Mouse (Mus musculus) midbrain, embryonic 10.5 days (tissue): ENCODE results near the gene Enho. TPM values are rescaled to one million over a fixed set of nuclear protein-coding genes. Genes with fewer than 3 reads are reported as not detected.
"Not testable (repeated sequence)": the region's sequence is repeated elsewhere in the genome, so short reads cannot be mapped to it uniquely, and the experiment has no call there.

ENCODE experiments used
- DNase-seq: peaks from one replicate; pipeline ENCODE4 v3.0.0-alpha.2; 2017; ENCODE audit warnings: low spot score
- H3K27ac ChIP-seq: fragments of 300-500 bp; sonication (generic); replicated peaks from 2 replicates; pipeline ENCODE4 v1.5.1; 2016; ENCODE audit warnings: mild to moderate bottlenecking
- H3K27me3 ChIP-seq: fragments of 300-500 bp; sonication (generic); 2 replicates; pipeline ENCODE4 v1.6.1; 2016; ENCODE audit warnings: low read depth, mild to moderate bottlenecking; ENCODE audit not compliant: poor library complexity, severe bottlenecking
- H3K36me3 ChIP-seq: fragments of 300-500 bp; sonication (generic); 2 replicates; pipeline ENCODE4 v1.6.1; 2016; ENCODE audit warnings: mild to moderate bottlenecking, moderate library complexity
- H3K4me1 ChIP-seq: fragments of 300-500 bp; sonication (generic); 2 replicates; pipeline ENCODE4 v1.6.1; 2016
- H3K4me3 ChIP-seq: fragments of 300-500 bp; sonication (generic); 2 replicates; pipeline ENCODE4 v1.5.1; 2016; ENCODE audit warnings: mild to moderate bottlenecking, moderate library complexity
- H3K9me3 ChIP-seq: fragments of 300-500 bp; sonication (generic); replicated peaks from 2 replicates; pipeline ENCODE4 v1.6.1; 2016; ENCODE audit warnings: mild to moderate bottlenecking
- WGBS: fragments of 180-500 bp; shearing (Covaris S2); methylation state at CpG from one replicate; pipeline ENCODE4 v1.1.7; 2016; 5-methylcytosine and 5-hydroxymethylcytosine counted together
- polyA plus RNA-seq: library from polyadenylated mRNA; unstranded; fragments of >200 nt; fragmentation: Nextera tagmentation; extraction: Ambion mirVana; gene quantifications from 2 replicates; pipeline ENCODE4 v1.2.1, GENCODE M21; 2016

Gene Enho
- 23.2 and 31.4 TPM in 2 replicates for polyA plus RNA-seq

DNA sequence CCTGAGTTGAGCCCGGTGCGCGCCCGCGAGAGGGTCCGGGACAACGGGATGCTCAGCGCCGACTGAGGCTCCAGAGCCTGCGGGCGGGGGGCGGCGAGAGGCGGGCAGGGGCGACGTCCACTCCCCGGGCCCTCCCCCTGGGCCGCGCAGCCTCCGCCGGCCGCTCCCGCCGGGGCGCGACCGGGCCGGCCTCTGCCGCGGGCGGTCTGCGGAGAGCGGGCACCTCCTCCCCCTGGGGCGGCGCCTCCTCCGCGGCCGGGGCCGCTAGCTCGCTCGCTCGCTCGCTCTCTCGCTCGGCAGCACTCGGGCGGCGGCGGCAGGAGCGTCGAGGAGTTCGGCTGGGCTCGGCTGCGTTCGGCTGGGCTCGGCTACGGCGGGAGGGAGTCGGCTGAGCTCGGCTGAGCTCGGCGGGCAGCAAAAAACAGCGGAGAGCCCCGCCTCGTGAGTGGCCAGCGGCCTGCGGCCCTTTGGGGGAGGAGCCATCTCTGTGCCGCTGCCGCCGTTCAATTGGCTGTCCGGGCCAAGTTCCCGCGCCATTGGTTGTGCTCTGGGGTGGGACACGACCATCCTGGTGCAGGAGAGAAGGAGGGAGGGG, at the start of gene Enho:
Gene Enho, minus strand, starts transcription at position 412 of the 595 bp plus-strand sequence.
- H3K27ac ChIP-seq = peak within 1 kb of the TSS; percentile 97
- H3K27me3 ChIP-seq = peaks cover 44% of the 10 kb centered on the region
- H3K4me3 ChIP-seq = peak within 1 kb of the TSS; percentile 82
- peaks cover 56% of the 10 kb centered on the region for H3K4me1 ChIP-seq
- WGBS = under 1% methylated on average over 72 of the region's 74 CpGs
- H3K36me3 ChIP-seq = peaks cover 20% of the 10 kb centered on the region
- H3K9me3 ChIP-seq = 0 out of 2 replicates have a peak, but pooled peaks cover 8% of the 10 kb centered on the region
- DNase-seq = peak; percentile 96

DNA sequence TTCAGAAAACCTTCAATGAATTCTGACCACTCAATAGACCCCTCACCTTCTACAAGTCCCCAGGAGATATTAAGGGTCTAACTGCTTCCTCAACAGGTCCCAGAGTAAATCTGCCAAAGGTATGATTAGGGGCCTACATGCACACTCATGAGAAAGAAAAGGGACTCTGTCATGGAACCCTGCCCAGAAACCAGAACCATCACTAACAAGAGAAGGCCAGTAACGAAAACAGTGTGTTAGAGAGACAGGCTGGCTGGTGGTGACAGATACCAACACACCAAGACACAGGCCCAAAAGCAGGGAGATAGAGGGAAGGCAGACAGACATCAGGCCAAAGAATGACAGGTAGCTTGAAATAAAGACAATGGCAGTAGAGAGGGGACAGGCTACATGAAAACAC, 48.4 kb upstream of the Enho start:
- not testable (repeated sequence) for H3K4me3 ChIP-seq, H3K27ac ChIP-seq, H3K9me3 ChIP-seq, H3K36me3 ChIP-seq, DNase-seq, H3K27me3 ChIP-seq
- 60% methylated on average over 1 of the region's 1 CpGs for WGBS
- peaks cover 55% of the 10 kb centered on the region for H3K4me1 ChIP-seq

DNA sequence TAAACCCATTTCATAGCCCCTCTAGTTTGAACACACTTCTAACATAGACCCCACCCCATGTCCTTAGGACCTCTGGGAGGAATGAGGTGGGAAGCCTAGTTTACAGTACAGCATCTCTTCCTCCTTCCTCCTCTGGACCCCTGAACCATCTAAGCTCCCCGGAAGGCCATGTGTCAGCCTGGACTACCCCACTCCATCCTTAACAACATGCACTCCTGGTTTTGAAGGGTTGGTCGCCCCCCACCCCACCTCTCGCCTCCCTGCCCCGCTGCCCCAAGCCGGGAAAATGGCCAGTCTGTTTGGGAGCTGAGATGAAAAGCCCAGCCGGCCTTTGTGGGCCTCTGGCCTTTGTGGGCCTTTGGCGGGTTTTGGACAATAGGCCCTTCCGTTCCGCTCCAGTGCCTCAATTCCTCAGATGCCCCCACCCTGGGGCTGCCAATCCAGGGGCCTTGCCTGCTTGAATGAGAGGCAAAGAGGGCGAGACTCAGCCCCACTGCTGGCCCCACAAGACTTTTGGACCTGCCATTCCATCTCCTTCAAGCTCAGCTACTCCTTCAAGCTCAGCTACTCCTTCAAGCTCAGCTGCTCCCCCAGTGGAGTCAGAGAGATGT, 45.9 kb upstream of the Enho start:
- WGBS = 17% methylated on average over 10 of the region's 10 CpGs
- peaks cover 23% of the 10 kb centered on the region for H3K36me3 ChIP-seq
- H3K27ac ChIP-seq = peak overlapping the region; percentile 82
- peak; percentile 85 for DNase-seq
- H3K27me3 ChIP-seq, H3K9me3 ChIP-seq: not testable (repeated sequence)
- peaks cover 63% of the 10 kb centered on the region for H3K4me1 ChIP-seq
- peak overlapping the region; percentile 14; the same call in 1 of the 2 replicates for H3K4me3 ChIP-seq

DNA sequence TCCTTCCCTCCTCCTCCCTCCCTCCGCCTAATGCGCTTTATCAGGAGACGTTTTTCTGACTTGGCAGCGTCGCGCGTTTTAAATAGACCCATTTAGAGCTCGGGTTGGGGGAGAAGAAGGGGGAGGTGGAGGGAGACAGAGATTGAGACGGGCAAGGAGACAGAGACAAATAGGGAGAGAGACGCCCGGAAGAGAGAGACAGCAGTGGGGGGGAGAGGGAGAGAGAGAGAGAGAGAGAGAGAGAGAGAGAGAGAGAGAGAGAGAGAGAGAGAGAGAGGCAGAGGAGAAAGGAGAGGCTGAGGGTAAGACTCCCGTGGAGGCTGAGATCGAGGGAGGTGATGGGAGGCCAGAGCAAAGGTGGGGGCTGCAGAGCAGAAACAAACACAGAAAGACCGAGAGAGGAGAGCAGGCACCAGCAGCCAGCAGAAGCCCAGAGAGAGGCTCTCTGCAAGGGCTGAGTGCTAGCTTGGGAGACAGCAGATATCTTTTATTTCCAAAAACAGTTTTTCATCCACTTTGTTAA, 44.9 kb upstream of the Enho start:
- Histone ChIP-seq H3K4me3 (peak overlapping the region; percentile 33; the same call in 1 of the 2 replicates), H3K27ac (peak overlapping the region; percentile 89), H3K36me3 (peaks cover 31% of the 10 kb centered on the region), H3K4me1 (peaks cover 72% of the 10 kb centered on the region)
- WGBS = under 1% methylated on average over 12 of the region's 14 CpGs
- H3K27me3 ChIP-seq, H3K9me3 ChIP-seq: not testable (repeated sequence)
- DNase-seq = peak; percentile 52

DNA sequence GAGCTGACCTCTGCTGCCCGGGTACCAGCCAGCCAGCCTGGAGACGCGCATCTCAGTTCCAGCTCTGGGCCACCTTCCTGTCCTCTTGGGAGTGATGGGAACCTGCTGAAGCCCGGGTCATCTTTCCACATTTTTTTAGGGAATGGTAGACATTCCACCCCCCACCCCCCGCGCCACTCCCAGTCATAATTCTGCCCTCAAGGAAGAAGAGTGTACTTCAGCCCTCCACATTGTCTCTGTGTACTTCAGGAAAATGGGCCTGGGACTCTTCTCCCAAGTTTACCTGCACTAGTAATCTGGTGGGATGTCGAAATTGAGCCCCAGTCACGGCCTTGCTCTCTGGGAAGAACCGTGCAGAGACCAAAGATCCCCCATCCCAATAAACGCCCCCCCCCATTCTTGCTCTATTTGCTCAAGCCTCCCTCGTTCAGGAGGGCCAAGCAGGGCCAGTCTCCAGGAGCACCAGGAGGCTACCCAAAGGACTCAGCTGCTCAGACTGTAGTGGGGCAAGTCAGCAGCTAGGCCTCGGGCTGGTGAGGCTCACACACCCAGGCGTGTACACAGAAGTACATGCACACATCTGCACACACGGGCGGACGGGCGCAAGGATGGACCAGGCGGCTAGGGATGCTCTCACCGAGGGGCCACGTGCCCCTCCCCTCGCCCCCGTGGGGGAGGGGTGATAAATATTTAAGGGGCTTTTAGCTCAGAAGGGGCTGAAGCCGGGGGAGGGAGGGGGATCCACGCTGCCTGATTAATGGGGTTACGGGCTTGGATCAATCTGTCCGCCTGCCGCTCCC, 44.2 kb upstream of the Enho start:
- DNase-seq = peak; percentile 78
- peaks cover 38% of the 10 kb centered on the region for H3K36me3 ChIP-seq

GRCm38 (mm10) chr4:41683303-41683702, 43.2 kb upstream of the Enho start:
- not testable (repeated sequence) for H3K27me3 ChIP-seq, H3K9me3 ChIP-seq
- H3K27ac ChIP-seq = peak overlapping the region; percentile 85
- WGBS = 0% methylated on average over 8 of the region's 27 CpGs
- H3K4me3 ChIP-seq = peak overlapping the region; percentile 46
- H3K36me3 ChIP-seq = peaks cover 48% of the 10 kb centered on the region
- DNase-seq = peak; percentile 41
- H3K4me1 ChIP-seq = peaks cover 79% of the 10 kb centered on the region

More for the DNA sequence above, 44.2 kb upstream of the Enho start:
- not testable (repeated sequence) for H3K9me3 ChIP-seq, H3K27me3 ChIP-seq
- Histone ChIP-seq H3K4me3 (peak overlapping the region; percentile 41), H3K27ac (peak overlapping the region; percentile 89), H3K4me1 (peaks cover 78% of the 10 kb centered on the region)
- under 1% methylated on average over 22 of the region's 27 CpGs for WGBS

DNA sequence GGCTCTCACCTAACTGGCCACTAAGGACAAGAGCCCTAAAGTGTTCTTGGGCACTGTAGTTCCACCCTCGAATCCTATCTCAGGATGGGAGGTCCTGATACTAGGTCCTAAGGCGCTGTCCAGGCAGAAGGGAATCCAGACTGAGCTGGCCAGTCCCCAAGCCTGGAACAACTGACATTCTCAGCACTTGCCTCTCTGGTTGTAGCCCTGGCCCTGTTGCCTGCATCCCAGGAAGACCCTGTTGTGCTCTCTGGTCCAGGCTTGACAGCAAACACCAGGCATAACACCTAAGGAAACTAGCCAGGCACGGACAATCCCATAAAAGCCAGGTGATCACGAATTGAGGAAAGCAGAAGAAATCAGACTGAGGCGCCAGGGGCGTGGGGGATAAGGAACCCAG, 42.7 kb upstream of the Enho start:
- Histone ChIP-seq H3K27ac (peak overlapping the region; percentile 85), H3K36me3 (peaks cover 53% of the 10 kb centered on the region), H3K9me3 (no peaks in the 10 kb centered on the region), H3K4me1 (peaks cover 83% of the 10 kb centered on the region), H3K4me3 (peak overlapping the region; percentile 46), H3K27me3 (no peaks in the 10 kb centered on the region)
- peak; percentile 27 for DNase-seq
- WGBS = 17% methylated on average over 6 of the region's 6 CpGs

DNA sequence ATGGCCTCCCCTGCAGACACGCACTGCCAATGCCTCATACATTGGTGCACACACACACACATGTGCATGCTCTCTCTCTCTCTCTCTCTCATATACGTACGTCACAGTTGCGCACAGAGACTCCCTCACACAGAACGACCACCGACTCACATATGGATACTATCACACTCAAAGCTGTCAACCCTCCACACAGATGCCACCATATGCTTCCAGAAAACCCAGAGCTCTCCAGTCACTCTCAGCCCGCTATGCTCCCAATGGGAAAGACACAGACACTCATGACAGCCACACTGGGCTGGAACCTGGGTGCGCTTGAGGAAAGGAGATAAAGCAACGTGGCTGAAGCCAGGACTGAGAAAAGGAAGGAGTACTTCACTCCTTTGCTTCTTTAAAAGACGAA, 41.8 kb upstream of the Enho start:
- Histone ChIP-seq H3K27me3 (peaks cover 7% of the 10 kb centered on the region), H3K36me3 (peaks cover 59% of the 10 kb centered on the region), H3K4me3 (peak overlapping the region; percentile 46; the same call in 1 of the 2 replicates), H3K27ac (peak overlapping the region; percentile 85), H3K9me3 (no peaks in the 10 kb centered on the region), H3K4me1 (peaks cover 83% of the 10 kb centered on the region)
- 85% methylated on average over 10 of the region's 10 CpGs for WGBS
- no peak for DNase-seq

GRCm38 (mm10) chr4:41681176-41681575, 41.1 kb upstream of the Enho start:
- H3K9me3 ChIP-seq = no peaks in the 10 kb centered on the region
- peaks cover 8% of the 10 kb centered on the region for H3K27me3 ChIP-seq
- WGBS = 70% methylated on average over 4 of the region's 4 CpGs
- H3K4me1 ChIP-seq = peaks cover 83% of the 10 kb centered on the region
- H3K27ac ChIP-seq = peak overlapping the region; percentile 58; the same call in 1 of the 2 replicates
- H3K4me3 ChIP-seq = no peak overlapping the region
- peaks cover 63% of the 10 kb centered on the region for H3K36me3 ChIP-seq
- no peak for DNase-seq

DNA sequence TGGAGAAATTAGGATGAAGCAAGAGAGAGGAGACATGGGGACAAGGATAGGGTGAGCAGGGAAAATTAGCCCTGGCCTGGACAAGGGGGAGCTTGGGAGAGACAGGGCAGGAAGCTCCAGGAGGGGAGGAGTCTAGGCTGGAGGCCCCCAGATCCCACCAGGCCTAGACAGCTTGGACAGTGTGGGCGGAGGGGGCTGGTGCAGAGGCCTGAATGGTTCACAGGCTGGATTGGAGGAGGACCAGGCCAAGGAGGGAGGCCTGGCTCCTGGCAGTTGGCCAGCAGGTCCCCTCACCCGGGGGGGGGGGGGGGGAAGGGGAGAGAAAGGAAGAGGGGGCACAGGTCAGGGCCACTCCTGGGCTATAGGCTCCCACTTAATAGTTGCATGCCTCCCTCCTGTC, 39.2 kb upstream of the Enho start:
- H3K27me3 ChIP-seq = peaks cover 16% of the 10 kb centered on the region
- peaks cover 82% of the 10 kb centered on the region for H3K36me3 ChIP-seq
- H3K4me1 ChIP-seq = peaks cover 87% of the 10 kb centered on the region
- H3K4me3 ChIP-seq = peak overlapping the region; percentile 7; the same call in 1 of the 2 replicates
- WGBS = 50% methylated on average over 1 of the region's 2 CpGs
- no peaks in the 10 kb centered on the region for H3K9me3 ChIP-seq
- peak overlapping the region; percentile 73 for H3K27ac ChIP-seq
- no peak for DNase-seq

GRCm38 (mm10) chr4:41678863-41679262, 38.7 kb upstream of the Enho start:
- 79% methylated on average over 6 of the region's 6 CpGs for WGBS
- DNase-seq = no peak
- H3K9me3 ChIP-seq = no peaks in the 10 kb centered on the region
- H3K4me1 ChIP-seq = peaks cover 87% of the 10 kb centered on the region
- H3K4me3 ChIP-seq = no peak overlapping the region
- peak overlapping the region; percentile 73 for H3K27ac ChIP-seq
- peaks cover 20% of the 10 kb centered on the region for H3K27me3 ChIP-seq
- H3K36me3 ChIP-seq = peaks cover 87% of the 10 kb centered on the region

DNA sequence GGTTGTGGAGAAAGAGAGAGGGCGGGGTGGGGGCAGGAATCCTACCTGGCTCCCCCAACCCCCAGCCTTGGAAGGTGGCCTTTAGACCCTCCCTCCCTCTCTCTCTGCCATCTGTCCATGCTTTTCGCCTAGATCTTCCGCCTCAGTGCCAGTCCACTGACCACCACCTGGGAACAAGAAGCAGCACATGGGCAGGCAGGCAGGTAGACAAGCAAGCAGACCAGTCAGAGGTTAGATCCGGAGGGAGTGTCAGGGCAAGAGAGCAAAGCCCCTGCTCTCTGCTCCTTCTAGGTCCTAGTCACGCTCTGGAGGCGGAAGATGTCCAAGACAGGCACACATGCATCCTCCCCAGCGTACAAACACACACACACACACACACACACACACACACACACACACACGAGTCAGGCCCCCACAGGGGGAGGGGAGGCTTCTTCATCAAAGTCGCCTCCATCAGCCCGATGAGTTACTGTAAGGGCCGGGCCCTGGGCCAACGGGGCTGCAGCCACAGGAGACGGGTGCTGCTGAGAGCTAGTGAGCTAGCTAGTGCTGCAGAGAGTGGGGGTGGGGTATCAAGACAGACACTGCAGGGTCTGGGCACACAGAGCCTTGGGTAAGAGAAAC, 37.0 kb upstream of the Enho start:
- H3K27ac ChIP-seq = peak overlapping the region; percentile 73

More for the DNA sequence above, 37.0 kb upstream of the Enho start:
- Histone ChIP-seq H3K4me3 (peak overlapping the region; percentile 20; the same call in 1 of the 2 replicates), H3K27me3 (peaks cover 22% of the 10 kb centered on the region), H3K4me1 (peaks cover 93% of the 10 kb centered on the region), H3K36me3 (peaks cover 96% of the 10 kb centered on the region), H3K9me3 (no peaks in the 10 kb centered on the region)
- 58% methylated on average over 12 of the region's 13 CpGs for WGBS
- no peak for DNase-seq
